Mouse (Mus musculus) bone marrow macrophage, adult 2 months (primary cell): Measurements from ENCODE around the gene Oas2.

Experiments used
- CTCF ChIP-seq: IDR thresholded peaks from 2 replicates; pipeline ENCODE4 v1.5.1; 2012; ENCODE audit warnings: low read depth, mild to moderate bottlenecking, low read length, moderate library complexity
- POLR2A ChIP-seq: IDR thresholded peaks from 2 replicates; pipeline ENCODE4 v1.6.1; 2012; ENCODE audit warnings: mild to moderate bottlenecking, low read depth, low read length, borderline replicate concordance

GRCm38 (mm10) chr5:120690417-120690816 is 59.2 kb downstream of the Oas2 start:
- TF ChIP-seq CTCF, result no peak
- TF ChIP-seq POLR2A, result no peak
